Mouse (Mus musculus) heart, adult 9 months (tissue): ENCODE data around the gene Tmem54.

Source experiments
- DNase-seq, 2 experiments: peaks; one replicate each; pipeline ENCODE4 v3.0.0; 2022; ENCODE audit warnings: low spot score in 2 of 2

The Tmem54 gene

DNA sequence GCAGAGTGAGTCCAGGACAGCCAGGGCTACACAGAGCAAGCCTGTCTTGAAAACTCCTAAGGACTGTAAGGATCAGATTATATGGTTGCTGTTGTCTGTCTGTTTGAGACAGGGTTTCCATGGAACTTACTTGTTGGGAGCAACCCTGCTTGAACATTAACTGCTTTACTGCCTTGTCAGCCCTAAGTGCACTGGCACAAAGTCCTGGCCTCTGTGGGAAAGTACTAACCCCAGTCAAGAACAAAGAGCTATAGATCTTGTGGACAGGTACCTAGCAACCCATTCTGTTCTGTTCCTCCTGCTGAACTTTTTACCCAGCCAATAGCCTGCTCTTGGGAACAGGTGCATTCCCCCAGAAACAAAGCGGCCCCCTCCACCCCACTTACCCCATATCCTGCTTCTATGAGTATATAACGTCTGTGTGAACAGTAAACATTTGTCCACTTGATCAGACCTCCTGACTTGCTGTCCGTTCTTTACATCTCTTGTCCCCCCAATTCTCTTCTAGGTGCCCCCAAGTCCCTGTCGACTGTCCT is 46.0 kb downstream of the Tmem54 start:
- no peak for DNase-seq

DNA sequence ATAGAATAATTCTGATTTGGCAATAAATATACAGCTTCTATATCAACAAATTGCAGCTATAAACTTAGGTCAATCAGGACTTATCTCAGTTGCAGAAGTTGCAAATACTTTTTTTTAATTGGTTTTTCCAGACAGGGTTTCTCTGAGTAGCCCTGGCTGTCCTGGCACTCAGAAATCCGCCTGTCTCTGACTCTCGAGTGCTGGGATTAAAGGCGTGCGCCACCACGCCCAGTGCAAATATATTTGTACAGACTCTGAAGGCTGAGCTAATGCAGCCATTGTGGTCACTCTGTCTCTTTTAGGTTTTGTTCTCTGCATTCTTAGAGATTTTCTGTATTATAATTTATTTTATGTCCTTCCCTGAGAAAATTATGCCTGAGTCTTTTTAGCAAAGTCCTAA is 52.2 kb downstream of the Tmem54 start:
- no peak for DNase-seq

DNA sequence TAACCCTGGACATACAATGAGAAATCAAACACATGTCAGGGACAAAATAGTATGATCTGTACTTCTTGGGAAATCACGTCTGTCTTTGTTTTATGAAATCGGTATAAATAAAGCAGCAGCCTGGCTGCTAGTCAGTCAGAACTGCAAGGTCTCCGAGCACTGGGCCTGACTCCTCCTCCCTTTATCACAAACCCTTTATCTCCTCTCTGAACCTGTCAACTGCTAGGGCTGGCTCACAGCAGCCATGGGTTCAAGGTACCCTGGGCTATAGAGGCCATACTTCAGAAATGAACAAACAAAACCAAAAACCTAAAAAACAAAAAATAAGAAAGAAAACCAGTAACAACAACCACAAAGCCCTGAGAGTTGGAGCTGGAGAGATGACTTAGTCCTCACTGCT is 53.2 kb downstream of the Tmem54 start:
- no peak for DNase-seq

DNA sequence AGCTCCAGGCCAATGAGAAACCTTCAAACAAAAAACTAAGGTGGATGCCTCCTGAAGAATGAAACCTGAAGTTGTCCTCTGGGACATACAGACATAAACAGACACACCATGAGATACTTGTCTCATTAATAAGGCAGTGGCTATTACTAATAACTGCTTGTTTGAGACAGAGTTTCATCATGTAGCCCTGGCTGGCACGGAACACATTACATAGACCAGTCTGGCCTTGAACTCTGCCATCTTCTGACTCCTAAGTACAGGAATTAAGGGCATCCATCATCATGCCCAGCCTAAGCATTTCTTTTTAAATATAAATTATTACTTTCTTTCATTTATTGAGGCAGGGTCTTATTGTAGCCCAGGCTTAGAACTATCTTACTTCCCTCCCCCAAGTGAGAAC is 55.7 kb downstream of the Tmem54 start:
- no peak for DNase-seq
